Mouse (Mus musculus) forebrain, embryonic 15.5 days (tissue): ENCODE results near the gene Col4a2. TPM values are rescaled to one million over a fixed set of nuclear protein-coding genes. Genes with fewer than 3 reads are reported as not detected.

ENCODE experiments used
- polyA plus RNA-seq: library from polyadenylated mRNA; unstranded; fragments of >200 nt; fragmentation: Nextera tagmentation; extraction: Ambion mirVana; gene quantifications from 2 replicates; pipeline ENCODE4 v1.2.1, GENCODE M21; 2015

Gene Col4a2
- polyA plus RNA-seq, 1 experiment from 2014 or later = 28.7 TPM

Other genes starting within 250 kb of the Col4a2 start
- gene Col4a1, start within 50 bp of the Col4a2 start, polyA plus RNA-seq = 61.4 and 67.6 TPM in 2 replicates
- 0.91 and 1.2 TPM in 2 replicates for gene Rab20, start 165.9 kb downstream of the Col4a2 start, polyA plus RNA-seq
- gene Naxd, start 184.7 kb downstream of the Col4a2 start, polyA plus RNA-seq = 161 and 166 TPM in 2 replicates
- 27.9 and 30.2 TPM in 2 replicates for gene Cars2, start 238.0 kb downstream of the Col4a2 start, polyA plus RNA-seq
- 55.5 and 56.2 TPM in 2 replicates for gene Ing1, start 242.8 kb downstream of the Col4a2 start, polyA plus RNA-seq